Mouse (Mus musculus) frontal cortex, postnatal 10 days (tissue): ENCODE measurements at regions not wholly inside any gene's neighbourhood (a gene's known extent, or its start where the extent isn't known, plus 50 kb on each side); places are given as distances from the start of the nearest gene placed in this dataset.

Experiments used
- DNase-seq, 2 experiments: peaks; one replicate each; pipeline ENCODE4 v3.0.0; 2022; ENCODE audit warnings: low spot score in 2 of 2, mixed read lengths in 1 of 2

DNA sequence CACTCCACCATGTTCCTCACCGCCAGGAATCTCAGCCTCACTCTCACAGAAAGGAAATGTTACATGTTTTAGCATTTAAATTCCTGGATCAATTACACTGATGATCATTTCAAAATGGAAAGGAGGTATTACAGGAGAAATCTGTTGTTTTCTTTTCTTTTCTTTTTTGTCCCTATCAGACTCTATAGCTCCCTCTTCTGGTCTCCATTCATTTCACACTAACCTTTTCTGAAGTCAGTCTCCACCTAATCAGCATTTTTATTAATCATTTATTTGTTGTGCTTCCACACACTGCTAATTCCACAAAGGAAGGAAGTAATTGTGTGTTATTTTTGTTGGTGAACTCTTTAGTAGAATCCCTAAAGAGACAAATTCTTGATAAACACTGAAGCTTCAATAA lies 130.5 kb upstream of the Car10 start:
- DNase-seq, result no peak

DNA sequence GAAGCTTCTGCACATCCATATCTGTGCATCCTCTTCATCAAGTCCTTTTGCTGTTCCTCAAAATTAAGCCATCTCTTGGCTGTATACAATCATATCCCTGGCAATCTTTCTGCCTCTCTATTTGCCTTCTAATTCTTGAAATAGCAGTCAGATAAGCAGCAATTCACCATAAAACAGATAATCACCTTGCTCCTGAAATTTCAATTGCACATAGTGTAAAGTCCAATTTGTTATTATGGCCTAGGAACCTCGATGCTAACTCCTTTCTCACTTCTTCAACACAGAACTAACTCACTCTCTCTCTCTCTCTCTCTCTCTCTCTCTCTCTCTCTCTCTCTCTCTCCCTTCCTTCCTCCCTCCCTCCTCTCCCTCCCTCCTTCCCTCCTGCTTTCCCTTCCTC lies 98.2 kb upstream of the Car10 start:
- no peak for DNase-seq

DNA sequence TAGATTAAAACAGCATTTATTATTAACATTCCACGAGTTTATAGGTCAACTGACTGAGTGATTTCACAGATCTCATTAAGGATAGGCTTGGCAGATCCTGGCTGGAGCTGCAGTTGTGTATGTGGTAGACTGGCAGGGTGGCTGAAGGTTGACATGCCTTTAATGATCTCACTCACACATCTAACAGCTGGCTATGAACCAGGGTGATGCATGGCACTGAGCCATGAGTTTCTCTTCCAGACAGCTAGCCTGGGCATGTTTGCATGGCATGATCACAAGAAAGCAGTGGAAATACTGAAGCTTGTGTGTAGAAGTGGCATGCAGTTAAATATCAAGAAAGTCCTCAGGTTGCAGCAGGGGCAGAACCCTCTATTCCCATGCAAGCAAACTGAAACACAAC lies 91.8 kb upstream of the Car10 start:
- no peak for DNase-seq

DNA sequence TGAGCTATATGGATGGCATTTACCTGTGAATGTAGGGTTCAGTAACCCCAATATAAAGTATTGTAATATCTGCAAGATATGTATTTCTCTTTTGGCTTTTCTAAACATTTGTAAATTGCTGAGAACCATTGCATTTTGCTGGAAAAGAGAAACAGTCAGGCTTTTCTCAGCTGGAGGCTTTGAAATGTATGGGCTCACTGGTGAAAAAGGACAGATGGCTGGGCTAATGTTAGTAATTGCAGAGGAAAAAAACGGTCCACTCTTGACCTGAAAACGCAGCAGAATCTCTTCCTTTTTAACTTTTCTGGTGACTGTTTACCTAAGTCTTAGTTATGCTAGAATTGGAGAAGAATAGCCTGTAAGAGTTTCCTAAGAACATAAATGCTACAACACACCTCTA lies 71.8 kb upstream of the Car10 start:
- DNase-seq, result no peak

DNA sequence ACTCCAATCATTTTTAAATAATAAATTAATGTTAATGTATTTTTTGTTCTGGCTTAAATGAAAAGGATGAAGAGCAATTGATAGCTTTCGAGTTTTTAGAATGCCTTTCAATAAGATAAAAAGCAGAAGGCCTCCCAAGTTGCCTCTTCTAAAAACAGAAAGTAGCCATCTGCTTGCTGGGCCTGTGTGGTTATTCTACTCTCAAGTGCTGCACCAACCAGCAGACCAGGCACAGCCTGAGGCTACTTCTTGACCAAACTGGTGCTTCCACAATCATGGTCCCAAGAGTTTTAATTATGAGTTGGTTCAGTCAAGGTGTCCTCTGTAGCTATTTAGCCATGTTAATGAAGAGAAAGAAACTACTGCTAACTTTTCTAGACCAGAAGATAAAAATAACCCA lies 62.3 kb upstream of the Car10 start:
- no peak for DNase-seq

DNA sequence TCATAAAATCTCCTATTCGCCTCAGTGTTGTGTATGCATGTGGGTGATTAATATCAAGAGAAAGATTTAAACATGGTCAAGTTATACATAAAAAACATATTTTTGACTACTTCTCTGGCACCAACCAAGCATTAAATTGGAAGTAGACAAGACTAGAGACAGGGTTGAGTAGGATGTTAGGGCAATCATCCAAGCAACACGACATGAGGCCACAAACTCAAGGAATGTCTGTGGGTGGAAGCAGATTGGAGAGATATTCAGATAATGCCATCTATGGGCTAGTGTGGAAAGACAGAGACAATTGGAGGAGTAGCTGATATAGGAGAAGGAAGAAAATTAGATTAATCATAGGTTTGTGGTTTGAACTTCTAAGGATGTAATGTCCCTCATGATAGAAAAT lies 60.0 kb upstream of the Car10 start:
- DNase-seq, result no peak

DNA sequence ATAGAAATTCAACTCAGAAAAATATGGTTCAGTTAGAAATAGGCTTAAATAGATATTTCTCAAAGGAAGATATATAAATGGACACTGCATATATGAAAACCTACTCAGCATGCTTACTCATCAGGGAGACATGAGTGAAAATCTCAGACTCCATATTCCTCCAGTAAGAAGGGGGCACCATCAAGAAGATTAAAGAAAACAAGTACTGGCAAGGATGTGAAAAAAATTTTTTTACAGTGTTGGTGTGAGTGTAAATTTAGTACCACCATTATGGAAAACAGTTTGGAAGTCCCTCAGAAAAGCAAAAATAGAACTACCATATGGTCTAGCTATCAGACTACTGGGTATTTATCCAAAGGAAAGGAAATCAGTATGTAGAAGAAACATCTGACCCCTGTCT lies 58.5 kb upstream of the Car10 start:
- DNase-seq, result no peak

DNA sequence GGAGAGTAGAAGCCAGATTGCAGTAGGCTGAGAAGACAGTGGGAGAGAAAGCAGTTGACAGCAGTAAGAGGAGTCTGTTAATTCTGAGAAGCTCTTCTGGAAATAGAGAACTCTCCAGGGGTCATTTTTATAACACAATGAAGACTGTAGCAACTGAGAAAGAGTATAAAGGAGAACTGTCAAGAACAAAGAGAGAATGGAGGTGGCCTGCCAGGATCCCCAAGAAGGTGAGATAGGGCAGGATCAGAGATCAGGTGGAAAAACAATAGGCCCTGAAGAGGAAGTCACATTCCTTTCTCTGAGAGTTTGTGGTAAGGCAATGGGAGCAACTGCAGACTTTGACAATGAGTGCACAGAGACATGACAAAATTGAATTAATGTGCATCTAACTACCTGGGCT lies 57.0 kb upstream of the Car10 start:
- DNase-seq, result no peak

DNA sequence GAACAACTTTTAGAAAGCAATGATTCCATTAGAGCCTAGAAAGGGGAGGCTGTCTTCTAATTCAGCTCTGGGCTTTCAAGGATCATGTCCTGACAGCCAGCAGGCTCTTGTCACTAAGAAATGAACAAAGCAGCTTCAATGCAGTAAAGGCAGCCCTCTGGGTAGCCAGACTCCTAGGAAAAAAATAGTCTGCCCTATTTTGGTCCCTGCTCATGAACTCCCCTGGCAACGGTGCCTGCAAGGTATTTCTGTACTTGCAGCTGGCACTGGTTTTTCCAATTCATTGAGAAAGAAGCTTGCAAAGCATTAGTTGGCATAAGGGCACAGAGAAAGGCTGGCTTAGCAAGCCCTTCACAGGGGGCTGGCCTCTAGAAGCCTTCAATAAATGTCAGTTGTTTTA lies 52.8 kb upstream of the Car10 start:
- peak; percentile 13 to 19 for DNase-seq
